Mouse (Mus musculus) embryo, embryonic 10.5 days (tissue): ENCODE results near the gene Tbc1d20.
"Not testable (repeated sequence)": the region's sequence is repeated elsewhere in the genome, so short reads cannot be mapped to it uniquely, and the experiment has no call there.

Source experiments
- DNase-seq: peaks from one replicate; pipeline ENCODE4 v3.0.0-alpha.2; 2015; ENCODE audit warnings: low spot score

The Tbc1d20 gene

GRCm38 (mm10) chr2:152326654-152327053, 33.0 kb downstream of the Tbc1d20 start:
- DNase-seq, result no peak

DNA sequence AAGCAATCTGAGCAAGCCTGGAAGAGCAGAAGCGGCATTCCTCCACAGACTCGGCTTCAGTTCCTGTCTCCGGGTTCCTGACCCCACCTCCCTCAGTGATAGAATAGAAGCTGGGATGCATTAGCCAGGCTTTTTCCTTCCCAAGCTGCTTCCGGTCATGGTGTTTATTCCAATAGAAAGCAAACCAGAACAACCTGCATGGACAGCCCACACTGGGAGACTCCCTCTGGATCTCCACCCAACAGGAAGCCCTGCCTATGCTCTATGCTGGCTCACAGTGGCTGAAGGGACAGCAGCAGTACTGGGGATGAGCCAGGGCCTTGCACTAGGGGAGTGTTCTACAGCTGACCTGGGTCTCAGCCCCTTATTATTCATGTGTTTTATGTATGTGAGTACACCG, 34.4 kb downstream of the Tbc1d20 start:
- no peak for DNase-seq

DNA sequence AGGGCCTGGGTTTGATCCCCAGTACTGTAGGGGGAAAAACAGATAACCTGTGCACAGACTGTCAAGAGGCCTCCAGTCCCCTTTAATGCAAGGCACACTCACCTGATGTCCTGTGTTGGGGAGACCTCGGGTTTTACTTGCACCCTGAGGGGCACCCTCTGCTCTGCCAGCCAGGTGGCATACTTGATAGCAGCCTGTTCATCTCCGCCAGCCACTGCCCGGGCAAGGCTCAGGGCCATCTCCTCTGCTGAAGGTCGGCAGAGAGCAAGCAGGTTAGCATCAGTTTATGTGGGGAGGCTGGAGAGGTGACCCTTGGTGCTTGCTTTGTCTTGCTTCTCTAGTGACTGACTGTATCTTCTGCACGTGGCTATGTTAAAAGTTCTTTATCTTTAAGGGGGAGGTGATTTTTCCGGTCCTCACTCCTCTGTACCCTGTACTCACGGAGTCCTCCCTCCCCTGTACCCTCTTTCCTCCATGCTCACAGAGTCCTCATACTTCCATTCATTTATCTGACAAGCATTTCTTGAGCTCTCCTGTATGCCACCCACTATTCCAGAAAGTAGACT, 37.3 kb downstream of the Tbc1d20 start:
- DNase-seq, result no peak

DNA sequence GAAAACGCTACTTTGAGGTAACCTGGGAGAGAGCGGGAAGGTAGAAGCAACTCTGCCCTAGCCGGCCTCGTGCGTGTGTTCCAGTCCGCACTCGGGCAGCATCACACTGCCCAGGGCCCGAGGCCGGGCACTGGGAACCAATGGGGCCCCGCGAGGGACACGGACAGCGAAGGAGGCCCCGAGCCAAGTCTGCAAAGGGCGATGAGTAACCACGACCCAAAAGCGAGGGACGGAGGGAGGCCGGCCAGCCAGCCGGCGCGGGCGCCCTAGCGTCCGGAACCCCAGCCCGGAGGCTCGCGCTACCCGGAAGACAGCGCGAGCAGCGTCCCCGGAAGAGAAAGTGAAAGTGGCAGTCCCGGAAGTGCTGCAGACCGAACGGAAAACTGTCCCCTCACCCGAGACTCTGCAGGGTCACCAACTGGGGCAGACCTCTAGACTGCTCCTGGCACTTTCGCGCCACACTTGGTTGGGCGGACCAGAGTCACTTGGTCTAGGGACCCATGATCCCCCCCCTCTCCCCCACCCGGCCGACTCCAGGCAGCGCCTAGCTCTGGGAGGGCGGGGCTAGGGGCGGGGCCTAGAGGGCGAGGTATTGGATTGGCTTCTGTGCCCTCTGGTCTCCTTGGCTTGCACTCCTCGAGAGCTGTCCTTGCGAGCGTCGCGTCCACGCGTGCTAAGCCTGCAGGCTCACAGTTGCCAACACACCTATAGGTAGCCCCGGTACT, 38.6 kb downstream of the Tbc1d20 start, which contains the start of gene Rbck1:
Gene Rbck1 (minus strand): TSS at position 553 of the 725 bp plus-strand sequence.
- peak; percentile 95 for DNase-seq

DNA sequence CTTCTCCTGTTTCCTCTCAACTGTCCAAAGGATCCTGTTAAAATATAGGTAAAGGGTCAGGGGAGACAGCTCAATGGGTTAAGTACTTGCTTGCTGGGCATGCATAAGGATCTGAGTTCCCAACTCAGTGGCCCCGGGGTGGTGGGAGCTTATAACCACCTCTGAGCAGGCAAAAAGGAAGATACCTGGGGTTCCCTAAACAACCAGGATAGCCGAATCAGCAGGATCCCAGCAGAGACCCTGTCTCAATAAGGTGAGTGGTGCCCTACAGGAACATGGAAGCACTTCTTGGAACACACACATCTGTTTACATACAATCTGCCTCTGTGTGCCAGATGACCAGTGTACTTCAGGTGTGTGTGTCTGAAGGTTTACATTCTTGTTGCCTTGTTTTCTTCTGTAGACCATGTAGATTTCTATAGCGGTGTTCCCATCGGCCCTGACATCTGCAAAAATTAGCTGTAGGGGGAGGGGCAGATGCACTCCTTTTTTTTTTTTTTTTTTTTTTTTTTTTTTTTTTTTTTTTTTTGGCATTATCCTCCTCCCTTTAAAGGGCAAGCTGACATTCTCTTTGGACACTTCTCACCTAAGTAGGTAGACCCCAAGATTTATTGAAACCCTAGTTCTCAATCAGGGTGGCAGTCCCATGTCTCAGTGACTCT, 39.8 kb downstream of the Tbc1d20 start:
- DNase-seq, result no peak

DNA sequence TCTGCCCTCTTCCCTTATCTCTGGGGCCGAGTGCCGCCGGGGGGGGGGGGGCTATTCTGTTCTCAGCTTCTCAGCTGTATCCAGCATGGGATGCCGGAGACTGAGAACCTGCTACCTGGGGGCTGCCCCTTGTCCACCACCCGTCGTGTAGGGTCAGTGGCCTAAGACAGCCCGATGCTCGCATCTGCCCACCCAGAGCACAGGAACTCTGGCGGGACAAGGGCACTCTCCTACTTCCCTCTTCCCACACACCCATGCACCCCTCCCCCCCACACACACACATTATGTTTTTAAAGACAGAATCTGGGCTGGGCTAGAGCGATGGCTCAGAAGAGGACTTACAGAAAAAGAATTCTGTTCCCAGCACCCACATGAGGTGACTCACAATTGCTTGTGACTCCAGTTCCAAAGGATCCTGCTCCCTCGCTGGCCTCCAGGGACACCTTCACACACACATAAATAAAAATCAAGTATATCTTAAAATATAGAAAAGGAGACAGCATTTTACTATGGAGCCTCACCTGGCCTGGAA, 41.7 kb downstream of the Tbc1d20 start:
- no peak for DNase-seq

GRCm38 (mm10) chr2:152336856-152337255, 43.2 kb downstream of the Tbc1d20 start:
- DNase-seq, result no peak

- DNase-seq, result no peak
Observed at GRCm38 (mm10) chr2:152337591-152338212, 44.1 kb downstream of the Tbc1d20 start.

DNA sequence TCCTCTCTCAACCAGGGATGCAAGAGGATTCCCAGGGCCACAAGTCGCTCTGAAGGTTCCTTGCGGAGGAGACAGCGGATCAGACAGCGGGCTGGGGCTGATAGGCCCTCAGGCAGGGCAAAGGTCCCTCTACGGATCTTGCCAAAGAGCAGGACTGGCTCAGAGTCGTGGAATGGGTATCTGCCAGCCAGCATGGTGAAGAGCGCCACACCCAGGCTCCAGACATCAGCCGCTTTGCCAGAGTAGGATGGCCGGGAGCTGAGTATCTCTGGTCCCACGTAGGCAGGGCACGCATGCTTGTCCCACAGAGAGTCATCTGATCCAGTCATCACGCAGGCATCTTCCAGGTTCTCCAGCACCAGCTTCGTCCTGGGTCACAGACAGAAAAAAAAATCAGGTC, 44.7 kb downstream of the Tbc1d20 start:
- no peak for DNase-seq

DNA sequence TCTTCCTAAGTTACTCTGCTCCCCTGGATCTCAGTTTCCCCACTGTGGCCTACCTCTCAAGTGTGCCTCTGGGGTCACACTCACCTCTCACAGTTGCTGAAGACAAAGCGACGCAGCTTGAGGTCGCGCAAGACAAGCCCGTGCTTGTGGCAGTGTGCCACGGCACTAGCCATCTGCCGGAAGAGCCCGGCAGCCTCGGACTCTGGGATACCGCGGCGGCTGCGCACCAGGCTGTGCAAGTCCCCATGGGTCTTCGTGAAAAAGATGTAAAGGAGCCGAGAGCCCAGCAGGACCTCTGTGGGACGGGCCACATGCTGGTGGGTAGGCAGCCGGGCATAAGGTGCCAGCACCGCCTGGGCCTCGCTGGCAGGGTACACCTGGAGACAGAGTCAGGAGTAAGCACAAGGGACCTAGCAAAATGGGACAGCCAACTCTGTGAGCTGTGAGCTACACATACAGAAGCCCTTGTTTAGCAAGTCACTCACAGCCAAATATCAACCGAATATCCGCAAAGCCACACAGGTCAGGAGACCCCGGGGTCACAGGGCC, 46.1 kb downstream of the Tbc1d20 start:
- no peak for DNase-seq

DNA sequence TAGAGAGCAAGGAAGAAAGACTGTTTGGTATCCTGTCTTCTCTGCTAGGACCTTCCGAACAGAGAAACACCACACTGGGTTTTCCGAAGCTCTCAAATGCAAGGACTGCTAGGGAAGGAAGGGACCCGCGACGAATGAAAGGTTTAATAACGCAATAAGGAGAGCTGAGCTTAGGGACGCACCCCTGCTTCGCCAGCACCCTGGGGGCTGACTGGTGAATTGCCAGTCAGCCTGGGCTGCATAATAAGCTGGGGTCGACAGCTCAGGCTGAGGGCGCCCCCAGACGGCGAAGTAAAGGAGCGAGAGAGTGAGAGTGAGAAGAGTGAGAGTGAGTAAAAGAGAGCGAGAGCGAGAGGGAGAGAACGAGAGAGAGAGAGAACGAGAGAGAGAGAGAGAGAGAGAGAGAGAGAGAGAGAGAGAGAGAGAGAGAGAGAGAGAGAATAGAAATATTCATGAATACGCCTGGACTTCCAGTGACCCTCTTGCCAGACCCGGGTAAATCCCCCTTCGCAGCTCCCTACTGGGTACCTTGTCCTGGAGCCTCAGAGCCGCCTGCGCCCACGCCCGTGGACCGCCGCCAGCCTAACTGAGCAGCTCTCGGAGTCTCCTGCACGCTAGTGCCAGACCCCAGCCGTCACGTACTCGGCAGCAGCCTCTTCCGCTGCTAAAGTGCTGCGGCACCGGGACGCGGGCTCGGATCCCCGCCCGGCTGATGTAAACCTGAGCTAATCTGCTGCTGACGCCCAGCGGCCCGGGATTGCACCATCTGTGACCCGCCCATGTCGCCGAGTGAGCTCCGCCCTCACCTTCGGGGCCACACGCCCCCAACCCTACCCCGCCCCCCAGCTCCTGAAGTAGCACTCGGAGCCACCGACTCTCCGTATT, 49.9 kb downstream of the Tbc1d20 start, which contains the start of gene Trib3:
Gene Trib3 (minus strand): TSS at position 704 of the 885 bp plus-strand sequence.
- DNase-seq, result peak; percentile 88

GRCm38 (mm10) chr2:152344361-152344760, 50.7 kb downstream of the Tbc1d20 start:
- no peak for DNase-seq

DNA sequence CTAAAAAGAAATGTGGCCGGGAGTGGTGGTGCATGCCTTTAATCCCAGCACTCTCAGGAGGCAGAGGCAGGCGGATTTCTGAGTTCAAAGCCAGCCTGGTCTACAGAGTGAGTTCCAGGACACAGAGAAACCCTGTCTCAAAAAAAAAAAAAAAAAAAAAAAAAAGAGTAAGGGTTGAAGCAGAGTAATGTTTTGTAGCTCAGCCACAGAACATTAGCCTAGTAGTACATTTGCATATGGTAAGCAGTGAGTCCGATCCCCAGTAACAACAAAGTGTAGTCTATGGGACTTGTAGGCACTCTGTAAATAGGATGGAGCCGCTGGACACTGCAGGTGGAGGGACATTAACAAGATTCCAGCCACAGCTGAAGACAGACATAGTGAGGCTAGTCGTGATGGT, 51.3 kb downstream of the Tbc1d20 start:
- no peak for DNase-seq

GRCm38 (mm10) chr2:152345393-152345792, 51.8 kb downstream of the Tbc1d20 start:
- DNase-seq, result no peak

DNA sequence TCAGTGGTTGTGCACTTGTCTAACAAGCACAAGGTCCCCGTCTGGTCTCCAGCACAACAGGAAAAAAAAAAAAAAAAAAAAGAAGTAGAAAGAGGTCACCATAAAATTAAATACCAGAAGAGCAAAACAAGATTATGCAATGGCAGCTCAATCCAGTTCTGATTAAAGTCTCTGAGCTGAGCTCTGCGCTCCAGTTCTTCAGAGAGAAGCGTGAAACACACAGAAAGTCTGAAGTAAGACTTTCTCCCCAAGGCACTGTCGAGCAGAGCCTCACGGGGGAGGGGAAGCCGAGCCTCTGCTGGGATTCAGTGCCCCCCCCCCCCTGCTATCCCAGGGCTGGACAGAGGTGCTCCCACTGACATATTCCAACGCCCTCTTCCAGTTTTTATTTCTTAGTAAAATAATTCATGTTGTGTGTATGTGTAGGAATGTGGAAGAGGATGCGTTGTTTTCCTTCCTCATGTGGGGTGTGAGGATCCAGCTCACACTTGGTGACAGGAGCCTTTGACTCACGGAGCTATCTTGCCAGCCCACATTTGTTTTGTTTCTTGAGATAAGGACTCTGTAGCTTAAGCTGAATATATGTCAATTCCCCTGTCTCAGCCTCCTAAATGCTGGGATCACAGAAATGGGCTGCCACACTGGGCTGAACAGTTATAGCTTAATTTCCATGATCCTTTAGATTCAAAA, 53.3 kb downstream of the Tbc1d20 start:
- DNase-seq, result no peak

DNA sequence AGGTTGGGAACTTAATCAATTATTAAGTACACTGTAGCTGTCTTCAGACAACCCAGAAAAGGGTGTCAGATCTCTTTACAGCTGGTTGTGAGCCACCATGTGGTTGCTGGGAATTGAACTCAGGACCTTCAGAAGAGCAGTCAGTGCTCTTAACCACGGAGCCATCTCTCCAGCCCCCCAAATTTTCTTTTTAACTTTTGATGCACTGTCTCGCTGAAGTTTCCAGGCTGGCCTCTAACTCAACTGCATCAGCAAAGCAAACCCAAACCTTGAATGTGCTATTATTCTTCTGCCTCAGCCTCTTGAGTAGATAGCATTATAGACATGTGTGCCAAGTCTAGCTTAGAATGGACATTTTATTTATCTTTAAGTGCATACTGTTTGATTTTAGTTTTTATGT, 54.1 kb downstream of the Tbc1d20 start:
- no peak for DNase-seq

GRCm38 (mm10) chr2:152349205-152349604, 55.6 kb downstream of the Tbc1d20 start:
- DNase-seq, result no peak

GRCm38 (mm10) chr2:152349842-152350540, 56.4 kb downstream of the Tbc1d20 start:
- no peak for DNase-seq

GRCm38 (mm10) chr2:152357254-152357653, 63.6 kb downstream of the Tbc1d20 start:
- DNase-seq, result no peak

- DNase-seq, result not testable (repeated sequence)
Observed at GRCm38 (mm10) chr2:152358977-152359376, 65.3 kb downstream of the Tbc1d20 start.
